Mouse (Mus musculus) cerebral cortex, adult 2 months (tissue): ENCODE data around the gene Zfp36l1.

Experiments
- WGBS: fragments of 180-500 bp; shearing (Covaris S2); methylation state at CpG from one replicate; pipeline ENCODE4 v1.1.7; 2018; 5-methylcytosine and 5-hydroxymethylcytosine counted together

The Zfp36l1 gene

DNA sequence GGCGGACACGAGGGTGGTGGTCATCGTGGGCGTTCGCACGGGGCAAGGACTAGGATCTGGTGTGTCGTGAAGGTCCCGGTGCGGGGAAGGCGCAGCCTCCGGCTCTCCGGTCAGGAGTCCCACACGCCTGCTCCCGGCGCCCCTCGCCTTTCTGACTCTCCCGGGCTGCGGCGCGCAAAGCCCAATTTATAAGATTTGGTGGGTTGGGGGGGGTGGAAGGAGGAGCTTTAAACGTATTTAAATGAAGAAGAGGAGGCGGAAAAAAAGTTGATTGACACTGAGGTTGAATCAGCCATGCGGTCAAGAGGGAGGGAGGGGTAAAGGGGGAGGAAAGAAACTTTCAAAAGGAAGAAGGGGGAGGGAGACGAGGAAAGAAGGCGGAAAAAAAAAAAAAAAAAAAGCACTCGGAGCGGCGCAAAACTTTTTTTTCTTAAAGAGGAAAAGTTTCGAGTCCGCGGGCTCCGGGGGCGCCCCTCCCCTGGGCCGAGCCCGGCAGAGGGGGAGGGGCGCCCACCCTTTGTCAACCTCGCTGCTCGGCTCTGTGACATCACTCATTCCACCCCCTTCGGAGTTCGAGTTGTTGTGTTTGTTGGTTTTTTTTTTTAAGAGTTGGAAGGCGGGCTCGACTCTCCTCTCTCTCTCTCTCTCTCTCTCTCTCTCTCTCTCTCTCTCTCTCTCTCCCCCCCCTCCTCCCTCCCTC lies at the start of gene Zfp36l1:
Zfp36l1 (minus strand) TSS at position 162 of the 700 bp plus-strand sequence.
- 1% methylated on average over 41 of the region's 42 CpGs for WGBS

DNA sequence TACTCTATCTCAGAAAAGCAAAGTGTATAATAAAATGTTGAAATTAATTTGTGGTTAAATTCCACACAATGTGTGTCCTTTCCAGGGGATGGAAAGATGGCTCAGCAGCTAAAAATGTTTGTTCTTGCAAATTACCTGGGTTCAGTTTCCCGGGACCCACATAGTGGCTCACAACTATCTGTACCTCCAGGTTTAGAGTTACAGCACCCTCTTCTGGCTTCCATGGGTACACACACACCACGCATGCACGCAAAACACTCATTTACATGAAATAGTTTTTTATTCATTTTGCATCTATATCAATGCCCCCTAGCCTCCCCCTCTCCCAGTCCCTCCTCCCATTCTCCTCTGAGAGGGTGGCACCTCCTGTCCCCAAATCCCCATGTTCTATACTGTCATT lies 49.6 kb upstream of the Zfp36l1 start:
- 69% methylated on average over 3 of the region's 3 CpGs for WGBS

DNA sequence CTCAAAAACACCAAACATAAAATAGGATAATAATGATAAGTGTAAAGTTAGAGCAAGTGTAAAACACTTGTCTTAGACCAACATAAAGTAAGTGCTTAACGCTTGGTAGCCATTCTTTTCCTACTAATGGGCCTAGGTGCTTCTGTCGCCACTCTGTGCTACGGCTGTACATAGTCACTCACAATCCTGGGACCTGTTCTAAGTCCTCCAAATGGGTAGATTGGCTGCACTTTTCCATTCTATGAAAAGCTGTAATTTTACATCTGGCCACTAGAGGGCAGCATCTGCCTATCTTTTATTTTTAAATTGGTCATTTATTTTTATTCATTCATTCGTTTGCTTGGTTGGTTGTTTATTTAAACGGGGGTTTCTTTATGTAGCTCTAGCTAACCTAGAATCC lies 44.9 kb upstream of the Zfp36l1 start:
- 7% methylated on average over 5 of the region's 5 CpGs for WGBS

DNA sequence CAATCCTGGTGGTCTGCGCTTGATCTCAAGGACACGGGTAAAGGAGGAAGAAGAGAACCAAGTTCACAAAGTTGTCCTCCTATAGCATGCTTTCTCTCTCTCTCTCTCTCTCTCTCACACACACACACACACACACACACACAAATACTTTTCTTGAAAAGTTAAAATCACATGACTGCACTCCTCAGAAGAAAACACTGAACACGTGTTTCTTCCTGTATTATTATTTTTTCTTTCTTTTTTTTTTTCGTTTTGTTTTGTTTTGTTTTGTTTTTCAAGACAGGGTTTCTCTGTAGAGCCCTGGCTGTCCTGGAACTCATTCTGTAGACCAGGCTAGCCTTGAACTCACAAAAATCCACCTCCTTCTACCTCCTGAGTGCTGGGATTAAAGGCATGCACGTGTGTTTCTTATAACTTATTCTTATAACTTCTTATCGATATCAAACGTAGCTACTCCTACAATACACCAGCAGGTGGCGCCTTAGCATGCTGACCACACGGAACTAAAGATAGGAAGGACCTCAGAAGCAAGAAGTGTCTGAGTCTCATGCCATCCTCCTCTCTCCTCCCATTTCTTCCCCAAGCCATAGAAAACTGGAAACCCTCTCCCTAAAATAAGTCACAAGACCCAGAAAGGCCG lies 41.0 kb upstream of the Zfp36l1 start:
- WGBS: 35% methylated on average over 10 of the region's 10 CpGs

DNA sequence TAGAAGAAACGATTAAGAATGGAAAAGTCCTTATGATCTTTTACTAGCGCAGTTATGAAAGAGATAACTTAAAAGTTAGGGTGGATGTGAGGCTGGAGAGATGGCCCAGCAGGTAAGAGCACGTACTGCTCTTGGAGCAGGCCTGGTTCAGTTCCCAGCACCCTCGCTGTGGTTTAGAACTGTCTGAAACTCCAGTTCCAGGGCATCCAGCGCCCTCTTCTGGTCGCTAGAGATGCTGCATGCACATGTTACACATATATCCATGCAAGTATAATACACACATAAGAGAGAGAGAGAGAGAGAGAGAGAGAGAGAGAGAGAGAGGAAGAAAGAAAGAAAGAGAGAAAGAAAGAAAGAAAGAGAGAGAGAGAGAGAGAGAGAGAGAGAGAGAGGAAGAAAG lies 40.3 kb upstream of the Zfp36l1 start:
- WGBS: 85% methylated on average over 6 of the region's 6 CpGs

DNA sequence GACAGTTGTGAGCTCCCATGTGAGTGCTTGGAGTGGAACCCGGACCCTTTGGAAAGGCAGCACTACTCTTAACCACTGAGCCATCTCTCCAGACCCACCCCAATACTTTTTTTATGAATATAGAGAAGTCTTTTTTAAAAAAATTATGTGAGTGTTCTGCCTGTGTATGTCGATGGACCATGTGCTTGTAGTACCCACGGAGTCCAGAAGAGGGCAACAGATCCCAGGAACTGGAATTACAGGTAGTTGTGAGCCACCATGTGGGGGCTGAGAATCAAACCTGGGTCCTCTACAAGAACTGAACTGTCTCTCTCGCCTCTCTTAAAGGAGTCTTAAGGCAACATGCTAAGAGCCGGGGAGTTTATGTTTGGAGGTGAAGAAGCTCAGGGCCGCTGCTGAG lies 39.0 kb upstream of the Zfp36l1 start:
- 96% methylated on average over 6 of the region's 6 CpGs for WGBS

DNA sequence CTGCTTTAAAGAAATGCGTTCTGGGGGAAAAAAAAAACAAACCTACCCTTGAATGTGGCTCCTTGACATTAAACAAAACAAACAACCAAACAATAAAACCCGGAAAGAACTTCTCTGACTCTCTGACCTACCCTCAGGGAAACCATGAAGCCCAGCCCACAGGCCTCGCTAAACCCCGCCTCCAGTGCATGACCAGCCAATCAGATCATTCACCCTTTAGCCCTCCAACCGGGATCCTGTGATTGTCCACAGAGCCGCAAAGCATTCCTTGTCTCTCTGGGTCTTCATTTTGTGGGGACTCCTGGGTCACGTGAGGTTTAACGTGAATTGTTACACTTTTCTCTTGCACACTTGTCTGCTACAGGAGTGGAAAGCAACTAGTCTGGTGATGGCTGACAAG lies 37.8 kb upstream of the Zfp36l1 start:
- WGBS: 48% methylated on average over 8 of the region's 8 CpGs

DNA sequence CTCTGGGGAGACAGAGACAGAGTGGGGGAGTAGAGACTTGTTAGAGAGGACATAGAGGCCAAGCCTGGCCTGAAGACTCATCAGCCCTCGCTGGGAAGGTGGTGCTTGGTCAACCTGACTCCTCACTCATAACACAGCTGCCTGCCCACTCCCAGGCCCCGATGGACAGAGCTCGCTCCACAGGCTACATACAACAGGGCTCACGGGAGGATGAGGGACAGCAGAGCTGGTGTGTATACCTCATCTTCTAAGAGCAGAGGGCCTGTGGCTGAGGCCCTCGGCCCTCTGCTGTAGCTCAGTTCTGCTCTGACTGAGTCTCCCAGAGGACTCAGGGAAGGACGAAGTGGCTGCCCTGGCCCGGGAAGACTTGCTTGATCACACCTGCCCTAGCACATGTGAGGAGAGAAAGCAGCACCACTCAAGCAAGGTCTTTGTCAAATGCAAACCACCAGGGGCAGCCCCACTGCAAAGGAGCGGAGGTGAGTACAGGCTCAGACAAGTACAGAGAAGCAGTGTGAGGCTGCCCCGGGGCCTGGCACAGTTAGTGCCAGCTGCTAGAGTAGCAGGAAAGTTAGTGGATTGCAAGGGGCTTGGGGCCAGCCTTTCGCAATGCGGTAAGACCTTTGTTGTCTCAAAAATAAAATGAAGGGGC lies 34.9 kb upstream of the Zfp36l1 start:
- 89% methylated on average over 11 of the region's 11 CpGs for WGBS

DNA sequence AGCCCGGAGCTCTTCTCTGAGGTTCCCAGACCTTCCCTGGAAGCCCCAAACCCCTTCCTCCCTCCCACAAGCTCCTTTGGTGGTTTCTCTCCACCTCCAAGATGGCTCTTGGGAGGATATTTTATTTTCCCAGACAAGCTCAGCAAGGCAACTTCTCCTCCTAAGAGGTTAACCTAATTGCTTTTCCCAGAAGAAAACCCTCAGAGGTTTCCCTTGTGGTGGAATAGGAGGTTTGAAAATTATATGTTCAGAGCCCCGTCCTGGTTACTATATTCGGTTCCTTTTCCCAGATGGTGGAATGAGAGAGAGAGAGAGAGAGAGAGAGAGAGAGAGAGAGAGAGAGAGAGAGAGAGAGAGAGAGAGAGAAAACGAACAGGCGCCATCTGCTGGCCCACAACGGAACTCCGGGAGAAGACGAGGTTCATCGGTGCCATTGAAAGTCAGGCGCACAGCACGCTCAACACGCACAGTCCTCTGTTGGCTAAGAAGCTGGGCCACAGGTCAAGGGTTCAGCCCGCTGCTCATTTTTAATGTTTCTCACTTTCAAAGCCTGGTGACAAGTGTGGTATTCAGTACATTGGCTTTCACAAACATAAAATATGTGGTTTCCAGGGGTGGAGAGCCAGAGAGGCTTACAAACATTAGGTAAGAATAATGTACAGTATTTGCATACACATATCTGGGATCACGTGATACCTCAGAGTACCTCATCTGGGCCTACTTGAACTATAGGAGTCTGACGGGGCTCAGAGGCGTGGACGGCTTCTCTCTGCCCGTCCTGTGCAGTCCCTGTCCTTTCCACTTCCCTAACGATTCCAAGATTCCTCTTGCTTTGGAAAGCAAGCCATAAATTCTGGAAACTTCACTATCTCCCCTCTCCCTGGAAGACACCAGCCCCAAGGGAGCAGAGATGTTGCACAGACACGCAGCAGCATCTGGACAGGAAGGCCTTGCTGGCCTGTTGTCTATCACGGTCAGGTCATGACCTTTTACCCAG lies 33.7 kb upstream of the Zfp36l1 start:
- 46% methylated on average over 21 of the region's 21 CpGs for WGBS

DNA sequence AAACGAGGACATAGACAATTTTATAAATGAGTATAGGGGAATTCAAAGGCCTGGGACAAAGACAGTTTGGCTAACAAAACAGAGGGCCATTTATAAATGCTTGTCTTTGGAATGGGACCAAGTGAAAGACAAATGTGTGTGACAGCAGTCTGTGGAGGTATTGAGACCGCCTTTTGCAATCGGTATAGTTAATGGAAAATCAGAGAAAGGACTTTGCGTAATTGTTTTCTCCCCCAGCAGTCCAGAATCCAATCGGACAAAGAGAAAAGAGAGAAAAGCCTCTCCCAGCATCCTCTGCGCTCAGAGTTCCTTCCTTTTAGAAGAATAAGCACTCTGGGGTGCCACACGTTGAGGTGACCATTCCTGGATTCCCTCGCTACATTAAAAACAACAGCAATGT lies 32.6 kb upstream of the Zfp36l1 start:
- WGBS: 60% methylated on average over 8 of the region's 8 CpGs

DNA sequence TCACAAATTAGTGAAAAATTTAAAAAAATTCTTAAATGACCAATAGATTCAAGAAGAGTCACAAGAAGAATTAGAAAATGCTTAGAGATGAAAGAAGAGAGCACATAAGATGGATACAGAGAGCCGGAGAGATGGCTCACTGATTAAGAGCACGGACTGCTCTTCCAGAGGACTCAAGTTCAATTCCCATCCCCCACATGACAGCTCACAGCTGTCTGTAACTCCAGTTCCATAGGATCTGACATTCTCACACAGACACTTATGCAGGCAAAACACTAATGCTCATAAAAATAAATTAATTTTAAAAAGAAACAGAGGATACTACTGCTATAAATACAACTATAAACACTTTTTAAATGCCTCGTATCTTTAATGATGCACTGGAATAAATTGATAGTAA lies 32.0 kb upstream of the Zfp36l1 start:
- WGBS: 90% methylated on average over 3 of the region's 3 CpGs

DNA sequence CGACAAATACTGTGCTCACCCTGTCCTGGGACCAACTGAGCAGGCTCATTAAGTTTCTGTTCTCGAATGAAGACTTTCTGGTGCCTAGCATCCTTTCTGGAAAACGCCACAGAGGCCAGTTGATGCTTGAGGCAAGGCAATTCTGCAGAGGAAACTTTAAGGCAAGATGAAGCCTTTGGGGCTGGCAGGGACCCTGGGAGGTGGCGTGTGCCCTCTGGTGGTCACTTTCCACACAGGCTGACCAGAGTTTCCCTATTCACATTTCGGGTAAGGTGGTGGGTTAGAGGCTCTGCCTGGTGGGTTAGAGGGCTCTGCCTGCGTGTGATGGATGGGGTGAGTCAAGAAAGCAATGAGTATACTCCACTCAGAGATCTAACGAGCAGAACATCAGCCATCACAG lies 28.7 kb upstream of the Zfp36l1 start:
- WGBS: 25% methylated on average over 7 of the region's 7 CpGs

DNA sequence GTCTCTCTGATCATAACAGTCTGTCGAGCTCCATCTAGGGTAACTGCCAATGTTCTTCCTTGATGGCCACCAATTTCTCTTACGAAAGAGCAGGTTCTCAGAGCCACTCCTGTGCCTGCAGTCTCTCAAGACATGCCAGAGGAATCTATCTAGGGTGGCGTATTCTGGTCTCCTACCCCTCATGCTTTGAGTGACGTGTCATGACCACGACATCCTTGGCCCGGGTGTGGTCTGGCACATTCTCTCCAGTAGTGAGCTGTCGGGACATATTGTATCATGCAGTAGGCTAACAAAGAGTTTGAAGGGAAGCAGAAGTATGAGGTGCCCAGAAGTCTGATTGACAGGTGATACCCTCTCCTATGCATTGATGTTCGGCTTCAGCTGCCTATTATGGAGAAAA lies 28.2 kb upstream of the Zfp36l1 start:
- 77% methylated on average over 8 of the region's 8 CpGs for WGBS

DNA sequence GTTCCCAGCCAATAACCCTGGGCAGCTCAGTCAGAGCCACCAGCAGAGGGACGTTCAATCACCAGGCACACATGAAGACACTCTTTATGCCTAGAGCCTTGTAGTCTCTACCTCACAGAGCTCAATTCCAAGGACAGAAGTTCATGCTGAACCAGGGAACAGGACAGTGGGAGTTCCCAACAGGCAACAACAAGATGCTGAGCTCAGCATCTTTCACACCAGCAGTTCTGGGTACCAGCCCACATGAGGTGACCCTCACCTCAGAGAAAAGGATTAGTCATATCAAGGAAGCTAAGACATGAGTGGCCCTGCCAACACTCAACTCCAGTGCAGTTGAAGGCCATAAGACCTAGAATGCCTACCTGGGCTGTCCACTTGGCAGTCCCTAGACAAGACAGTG lies 24.9 kb upstream of the Zfp36l1 start:
- 77% methylated on average over 1 of the region's 1 CpGs for WGBS

DNA sequence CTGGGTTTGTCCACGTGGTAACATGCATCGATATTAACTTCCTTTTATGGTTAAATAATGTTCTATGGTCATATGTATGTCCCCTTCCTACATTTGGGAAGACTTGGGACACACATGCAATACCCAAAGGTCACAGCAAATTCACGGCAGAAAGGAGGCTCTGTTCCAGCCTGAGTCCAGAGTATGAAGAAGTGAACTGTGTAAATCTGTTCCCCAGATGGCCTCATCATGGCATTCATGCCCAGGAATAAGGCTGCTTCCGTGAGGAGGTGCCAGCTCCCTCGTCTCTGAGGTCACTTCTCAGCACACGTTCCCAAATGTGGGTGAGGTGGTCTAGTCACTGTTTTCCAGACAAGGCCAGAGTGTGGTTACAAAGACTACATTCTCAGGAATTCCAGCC lies 24.4 kb upstream of the Zfp36l1 start:
- WGBS: 78% methylated on average over 6 of the region's 6 CpGs

DNA sequence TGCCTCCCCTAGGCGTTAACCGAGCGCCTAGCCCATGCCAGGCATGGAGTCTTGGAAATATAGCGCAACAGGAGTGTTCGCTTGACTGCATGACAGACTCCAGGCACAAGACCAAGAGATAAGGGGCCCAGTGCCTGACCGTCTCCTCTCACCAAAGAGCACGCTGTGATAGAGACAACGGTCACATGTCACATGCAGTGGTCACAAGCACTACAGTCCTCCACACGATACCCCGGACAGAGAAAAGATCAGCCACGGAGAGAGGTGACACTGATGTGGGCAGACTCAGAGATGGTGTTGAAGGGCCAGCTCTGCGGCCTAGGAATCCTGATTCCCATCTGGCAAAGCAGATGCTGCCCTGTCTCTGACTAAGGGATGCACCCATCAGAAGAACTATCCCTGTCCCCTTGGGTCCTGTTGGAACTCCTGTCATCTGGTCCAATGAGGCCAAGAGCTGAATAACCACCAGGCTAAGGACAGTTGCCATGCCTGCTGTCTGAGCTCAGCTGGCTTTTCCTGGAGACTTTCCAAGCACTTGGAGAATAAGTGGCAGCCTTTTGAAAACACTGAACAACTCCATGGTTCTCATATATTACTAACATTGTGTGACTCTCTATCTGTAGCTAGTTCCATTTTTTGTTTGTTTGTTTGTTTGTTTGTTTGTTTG lies 23.6 kb upstream of the Zfp36l1 start:
- WGBS: 91% methylated on average over 12 of the region's 12 CpGs

DNA sequence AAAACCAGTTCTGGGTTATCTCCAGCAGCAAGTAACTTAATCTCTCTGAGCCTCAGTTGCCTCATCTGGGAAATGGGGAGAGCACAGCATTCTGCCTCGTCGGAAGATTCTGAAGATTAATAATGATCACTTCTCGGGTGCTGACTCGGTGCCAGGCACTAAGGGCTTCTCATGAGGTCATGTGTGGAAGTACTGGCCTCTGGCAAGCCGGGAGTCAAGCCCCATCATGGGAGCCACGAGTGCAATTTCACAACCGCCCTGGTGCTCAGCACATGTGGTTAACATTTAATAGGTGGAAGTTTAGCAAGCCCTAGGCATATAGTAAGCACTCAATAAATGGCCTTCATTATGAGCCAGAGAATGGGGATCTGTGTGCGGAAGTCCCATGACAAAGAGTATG lies 22.4 kb upstream of the Zfp36l1 start:
- WGBS: 96% methylated on average over 8 of the region's 8 CpGs

DNA sequence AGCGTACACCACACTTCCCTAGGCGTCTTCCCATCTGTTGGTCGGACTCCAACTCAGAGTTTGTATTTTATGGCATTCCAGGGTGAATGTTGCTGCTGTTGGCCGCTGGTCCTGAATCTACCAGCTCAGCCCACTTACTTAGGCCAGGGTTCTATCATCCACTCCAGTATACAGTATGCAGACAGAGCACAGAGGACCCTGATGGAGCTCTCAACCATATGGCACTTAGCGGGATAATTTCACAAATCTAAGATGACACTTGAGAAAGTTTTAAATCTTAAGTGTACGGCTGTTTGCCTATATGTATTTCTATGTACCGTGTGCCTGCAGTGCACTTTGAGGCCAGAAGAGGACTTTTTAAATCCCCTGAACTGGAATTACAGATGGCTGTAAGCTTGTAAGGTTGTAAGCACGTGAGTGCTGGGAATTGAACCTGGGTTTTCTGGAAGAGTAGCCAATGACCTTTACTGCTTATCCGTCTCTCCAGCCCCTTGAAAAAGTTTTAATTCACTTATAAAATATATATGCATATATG lies 20.3 kb upstream of the Zfp36l1 start:
- WGBS: 38% methylated on average over 9 of the region's 9 CpGs

DNA sequence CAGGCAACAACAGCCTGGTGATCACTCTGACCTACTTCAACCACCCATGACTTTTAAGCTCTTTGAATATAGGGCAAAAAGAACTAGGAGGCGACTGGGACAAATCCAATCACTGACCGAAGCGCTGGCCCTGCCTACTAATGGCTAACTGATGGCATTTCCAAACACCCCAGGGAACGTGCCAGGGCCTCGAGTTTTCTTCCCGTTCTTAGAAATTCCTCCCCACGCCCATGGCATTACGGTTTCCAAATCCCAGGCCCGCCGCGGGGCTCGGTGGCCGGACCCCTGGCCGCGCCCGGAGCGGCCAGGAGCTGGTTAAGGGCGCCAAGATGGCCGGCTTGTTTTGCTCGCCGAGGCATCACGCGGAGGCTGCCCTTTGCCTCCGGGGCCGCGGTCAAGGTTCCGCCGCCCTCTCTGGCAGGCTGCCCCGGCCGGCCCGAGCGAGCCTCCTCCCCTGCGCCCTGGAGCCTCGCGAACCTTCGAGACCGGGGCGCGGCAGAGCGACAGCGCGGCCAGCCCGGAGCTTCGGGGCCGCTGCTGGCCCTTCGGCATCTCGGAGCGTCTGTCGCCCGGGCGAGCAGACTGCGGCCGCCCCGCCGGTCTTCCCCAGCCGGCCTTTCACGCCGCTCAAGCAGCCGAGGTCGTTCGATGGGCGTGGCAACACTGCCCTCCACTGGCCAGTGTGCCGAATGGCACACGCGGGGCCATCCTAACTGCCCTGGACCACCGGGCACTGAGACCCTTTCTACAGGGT lies 19.6 kb upstream of the Zfp36l1 start:
- WGBS: under 1% methylated on average over 66 of the region's 66 CpGs
